Mouse (Mus musculus): ENCODE measurements around the gene Rpl21. TPM values are rescaled to one million over a fixed set of nuclear protein-coding genes. Genes with fewer than 3 reads are reported as not detected.

Rpl21 gene
- total and polyA plus RNA-seq, 3 experiments, result 70.7 to 468 TPM; not detected in 1

DNA sequence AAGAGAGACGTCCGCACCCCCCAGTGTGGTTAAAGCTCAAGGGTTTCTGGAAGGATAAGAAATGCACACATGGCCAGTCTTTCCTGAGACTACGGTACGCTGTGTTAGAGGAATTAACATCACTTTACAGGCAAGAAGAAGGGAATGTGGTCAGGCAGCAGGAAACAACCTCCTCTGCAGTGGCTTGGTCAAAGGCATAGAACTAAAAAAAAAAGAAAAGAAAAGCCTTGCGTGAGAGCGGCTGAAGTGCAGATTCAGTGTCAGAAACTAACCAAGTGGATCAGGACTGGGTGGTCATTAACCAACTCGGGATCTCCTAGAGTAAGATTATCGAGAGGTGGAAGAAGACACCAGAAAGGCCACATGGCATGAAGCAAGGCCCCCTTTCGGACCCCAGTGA lies 43.3 kb upstream of the Rpl21 start:
- Histone ChIP-seq H3K27ac (ENCODE audit: control insufficient read depth, low read depth, low read length) (no peak overlapping the region), H3K36me3 (ENCODE audit: control insufficient read depth in 1 of 2, insufficient read depth in 2 of 2, low read length in 2 of 2) (peaks cover 0 to 2% of the 10 kb centered on the region in 2 experiments; a peak in 2 of 4 replicates), H3K4me1 (ENCODE audit: control insufficient read depth in 1 of 2, insufficient read depth in 2 of 2, low read length in 2 of 2) (peaks cover 4 to 12% of the 10 kb centered on the region in 2 experiments), H3K9me3 (replicated peaks; ENCODE audit: insufficient read depth, low read length) (no peaks in the 10 kb centered on the region), H3K9ac (ENCODE audit: control insufficient read depth, low read depth, low read length, poor library complexity, severe bottlenecking) (no peak overlapping the region), H3K4me3 (ENCODE audit: control insufficient read depth in 1 of 2, insufficient read depth in 1 of 2, low read depth in 2 of 2, low read length in 2 of 2) (no peak overlapping the region), H3K27me3 (ENCODE audit: control insufficient read depth in 1 of 2, insufficient read depth in 2 of 2, low read length in 2 of 2) (no peaks in the 10 kb centered on the region), H3K79me2 (ENCODE audit: control insufficient read depth, insufficient read depth, low read length, poor library complexity) (peaks cover 47% of the 10 kb centered on the region)
- TF ChIP-seq POLR2AphosphoS2 (IDR thresholded peaks at IDR 0.05; ENCODE audit: low read length) (no peak), TBP (IDR thresholded peaks at IDR 0.05; ENCODE audit: low read depth, low read length) (no peak), MYC (IDR thresholded peaks at IDR 0.05; ENCODE audit: low read depth, low read length) (no peak), CTCF (IDR thresholded peaks at IDR 0.05 in 2 of 3, conservative IDR thresholded peaks at IDR 0.05 in 1 of 3; ENCODE audit: control insufficient read depth in 1 of 3, insufficient read depth in 1 of 3, low read depth in 2 of 3, low read length in 3 of 3, poor library complexity in 1 of 3, severe bottlenecking in 1 of 3) (no peak), BHLHE40 (IDR thresholded peaks at IDR 0.05; ENCODE audit: borderline replicate concordance, low read depth, low read length) (no peak), ELF1 (IDR thresholded peaks at IDR 0.05; ENCODE audit: low read depth, low read length) (no peak), NELFE (IDR thresholded peaks at IDR 0.05; ENCODE audit: low read depth, low read length) (no peak), TAL1 (IDR thresholded peaks at IDR 0.05; ENCODE audit: low read length) (no peak), ZNF384 (IDR thresholded peaks at IDR 0.05; ENCODE audit: low read depth, low read length) (no peak), ZMIZ1 (IDR thresholded peaks at IDR 0.05; ENCODE audit: low read depth, low read length) (no peak)
- DNase-seq (ENCODE audit: low read depth, low spot score), result no peak

DNA sequence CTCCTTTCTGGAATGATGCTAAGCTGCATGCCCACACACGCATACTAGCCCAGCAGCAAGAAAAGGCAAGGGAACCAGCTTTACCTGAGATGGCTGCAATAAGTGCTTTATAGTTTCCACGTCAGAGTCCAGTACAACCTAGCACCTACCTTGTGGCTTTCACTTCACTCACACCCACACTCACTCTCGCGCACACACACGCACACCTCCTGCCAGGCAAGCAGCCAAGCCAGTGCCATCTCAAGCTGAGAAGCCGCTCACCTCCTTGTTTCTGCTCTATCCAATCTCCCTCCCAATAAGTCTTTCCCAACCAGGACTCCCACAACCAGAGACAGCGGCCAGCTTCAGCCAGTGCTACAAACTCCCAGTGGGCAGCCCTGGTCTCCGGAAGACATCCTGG lies 41.7 kb upstream of the Rpl21 start:
- peaks cover 4 to 16% of the 10 kb centered on the region in 2 experiments for H3K4me1 ChIP-seq (ENCODE audit: control insufficient read depth in 1 of 2, insufficient read depth in 2 of 2, low read length in 2 of 2)
- H3K4me3 ChIP-seq (ENCODE audit: control insufficient read depth in 1 of 2, insufficient read depth in 1 of 2, low read depth in 2 of 2, low read length in 2 of 2), result no peak overlapping the region
- H3K9me3 ChIP-seq (replicated peaks; ENCODE audit: insufficient read depth, low read length), result no peaks in the 10 kb centered on the region
- no peak for DNase-seq (ENCODE audit: low read depth, low spot score)
- H3K9ac ChIP-seq (ENCODE audit: control insufficient read depth, low read depth, low read length, poor library complexity, severe bottlenecking), result no peak overlapping the region
- H3K27ac ChIP-seq (ENCODE audit: control insufficient read depth, low read depth, low read length), result no peak overlapping the region
- H3K36me3 ChIP-seq (ENCODE audit: control insufficient read depth in 1 of 2, insufficient read depth in 2 of 2, low read length in 2 of 2), result peaks cover 0 to 7% of the 10 kb centered on the region in 2 experiments; a peak in 2 of 4 replicates
- peaks cover 48% of the 10 kb centered on the region for H3K79me2 ChIP-seq (ENCODE audit: control insufficient read depth, insufficient read depth, low read length, poor library complexity)
- H3K27me3 ChIP-seq (ENCODE audit: control insufficient read depth in 1 of 2, insufficient read depth in 2 of 2, low read length in 2 of 2), result no peaks in the 10 kb centered on the region
- no peak for TF ChIP-seq KAT2A (conservative IDR thresholded peaks at IDR 0.05; ENCODE audit: low read depth, low read length)
- no peak for TF ChIP-seq ZMIZ1 (IDR thresholded peaks at IDR 0.05; ENCODE audit: low read depth, low read length)
- no peak for TF ChIP-seq MYB (IDR thresholded peaks at IDR 0.05; ENCODE audit: low read depth, low read length)
- no peak for TF ChIP-seq SIN3A (IDR thresholded peaks at IDR 0.05; ENCODE audit: low read length)
- no peak for TF ChIP-seq ZC3H11A (IDR thresholded peaks at IDR 0.05; ENCODE audit: low read depth, low read length)

DNA sequence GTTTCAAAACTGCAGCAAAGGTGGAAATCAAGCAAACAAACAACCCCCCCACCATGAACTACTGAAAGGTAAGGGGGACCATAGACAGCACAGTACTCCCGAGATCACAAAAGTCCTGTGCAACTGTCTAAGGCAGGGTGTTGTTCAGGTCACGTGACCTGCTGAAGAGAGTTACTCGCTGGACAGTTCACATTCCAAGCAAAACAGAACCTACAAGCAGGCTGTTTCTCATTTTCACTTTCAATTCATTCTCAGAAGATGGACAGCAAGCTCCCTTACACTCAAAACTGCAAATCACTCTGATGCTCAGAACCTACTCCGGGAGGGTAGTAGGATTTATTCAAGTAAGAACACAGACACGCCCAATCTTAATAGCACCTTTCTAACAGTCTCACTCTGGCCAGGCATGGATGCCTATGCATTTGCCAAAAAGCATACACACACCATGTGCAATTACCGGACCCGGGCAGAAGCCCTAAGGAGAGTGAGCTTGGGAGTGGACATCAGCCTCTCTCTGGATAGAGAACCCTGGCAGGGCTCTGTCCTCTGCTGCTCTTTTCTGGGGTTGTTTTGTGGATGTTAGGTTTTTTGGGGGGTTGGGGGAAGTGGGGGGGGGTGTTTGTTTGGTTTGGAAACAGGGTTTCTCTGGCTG lies 40.4 kb upstream of the Rpl21 start:
- no peaks in the 10 kb centered on the region for H3K9me3 ChIP-seq (replicated peaks; ENCODE audit: insufficient read depth, low read length)
- peaks cover 4 to 16% of the 10 kb centered on the region in 2 experiments for H3K4me1 ChIP-seq (ENCODE audit: control insufficient read depth in 1 of 2, insufficient read depth in 2 of 2, low read length in 2 of 2)
- no peak overlapping the region for H3K27ac ChIP-seq (ENCODE audit: control insufficient read depth, low read depth, low read length)
- H3K27me3 ChIP-seq (ENCODE audit: control insufficient read depth in 1 of 2, insufficient read depth in 2 of 2, low read length in 2 of 2), result no peaks in the 10 kb centered on the region
- H3K36me3 ChIP-seq (ENCODE audit: control insufficient read depth in 1 of 2, insufficient read depth in 2 of 2, low read length in 2 of 2), result peaks cover 0 to 7% of the 10 kb centered on the region in 2 experiments; a peak in 2 of 4 replicates
- H3K9ac ChIP-seq (ENCODE audit: control insufficient read depth, low read depth, low read length, poor library complexity, severe bottlenecking), result no peak overlapping the region
- TF ChIP-seq NELFE (IDR thresholded peaks at IDR 0.05; ENCODE audit: low read depth, low read length), result no peak
- peak; percentile 77 for TF ChIP-seq USF1 (IDR thresholded peaks at IDR 0.05; ENCODE audit: low read depth, low read length)
- no peak overlapping the region for H3K4me3 ChIP-seq (ENCODE audit: control insufficient read depth in 1 of 2, insufficient read depth in 1 of 2, low read depth in 2 of 2, low read length in 2 of 2)
- DNase-seq (ENCODE audit: low read depth, low spot score), result peak; percentile 23
- H3K79me2 ChIP-seq (ENCODE audit: control insufficient read depth, insufficient read depth, low read length, poor library complexity), result peaks cover 48% of the 10 kb centered on the region
